Mouse (Mus musculus): ENCODE measurements around the gene Atad1. TPM values are rescaled to one million over a fixed set of nuclear protein-coding genes. Genes with fewer than 3 reads are reported as not detected.

Gene Atad1
- 0.15 and 3.0 TPM in 2 replicates for polyA plus RNA-seq (2012; ENCODE audit: low replicate concordance)

DNA sequence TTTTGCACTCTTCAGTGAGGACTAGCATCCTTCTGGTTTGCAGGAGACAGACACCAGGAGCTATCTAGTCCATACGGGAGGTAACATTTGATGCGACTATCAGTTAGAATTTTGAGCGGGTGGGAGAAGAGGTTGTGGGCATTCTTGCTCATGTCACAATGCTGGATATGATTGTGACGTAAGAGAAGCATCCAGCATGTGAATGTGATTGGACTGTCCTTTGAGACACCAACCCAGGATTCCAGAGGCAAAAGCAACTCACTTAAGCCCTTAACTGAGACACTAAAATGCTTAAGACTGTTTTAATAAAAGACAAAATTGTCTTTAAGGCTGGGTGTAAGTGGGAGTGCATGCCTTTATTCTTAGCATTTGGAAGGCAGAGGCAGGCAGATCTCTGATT is at the start of gene Atad1:
Gene Atad1, minus strand, starts transcription at position 101 of the 400 bp plus-strand sequence.

DNA sequence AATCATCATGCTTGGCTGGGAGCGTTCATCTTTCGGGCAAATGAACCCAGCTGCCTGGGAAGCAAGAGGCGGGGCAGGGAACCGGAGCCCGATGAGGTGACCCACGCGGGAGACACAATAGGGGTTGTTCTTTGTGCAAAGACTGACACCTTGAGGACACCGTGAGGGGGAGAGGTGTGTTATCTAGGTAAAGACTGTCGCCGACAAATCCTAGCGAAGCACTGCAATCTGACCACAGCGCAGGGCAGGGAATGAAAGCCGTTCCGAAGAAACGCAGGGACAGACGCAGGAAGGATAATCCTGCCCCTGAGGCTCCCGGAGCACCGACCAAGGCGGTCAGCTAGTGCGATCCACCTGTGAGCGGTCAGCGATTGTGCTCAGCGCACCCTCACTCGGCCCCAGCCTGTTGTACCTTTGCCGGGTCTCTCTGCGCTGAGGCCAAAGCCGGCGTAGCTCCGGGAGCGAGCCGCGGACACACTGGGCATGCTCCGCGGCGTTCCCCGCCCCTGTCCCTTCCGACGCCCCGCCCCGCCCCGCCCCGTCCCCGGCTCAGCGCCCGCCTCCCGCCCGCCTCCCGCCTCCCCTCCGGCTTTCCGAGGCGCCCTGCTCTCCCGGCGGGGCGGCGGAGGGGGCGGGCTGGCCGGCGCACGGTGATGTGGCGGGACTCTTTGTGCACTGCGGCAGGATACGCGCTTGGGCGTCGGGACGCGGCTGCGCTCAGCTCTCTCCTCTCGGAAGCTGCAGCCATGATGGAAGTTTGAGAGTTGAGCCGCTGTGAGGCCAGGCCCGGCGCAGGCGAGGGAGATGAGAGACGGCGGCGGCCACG is 17.5 kb upstream of the Atad1 start, which contains the start of gene Pten:
Gene Pten, plus strand, starts transcription at position 598 of the 826 bp plus-strand sequence.

Other genes starting within 250 kb of the Atad1 start
- 0.05 and 0.08 TPM in 2 replicates for gene Papss2, start 144.0 kb downstream of the Atad1 start, polyA plus RNA-seq (2012; ENCODE audit: low replicate concordance)
- 54.1 and 63.6 TPM in 2 replicates for gene Pten, start 17.7 kb upstream of the Atad1 start, polyA plus RNA-seq (2012; ENCODE audit: low replicate concordance)